In the genomic region with DNA sequence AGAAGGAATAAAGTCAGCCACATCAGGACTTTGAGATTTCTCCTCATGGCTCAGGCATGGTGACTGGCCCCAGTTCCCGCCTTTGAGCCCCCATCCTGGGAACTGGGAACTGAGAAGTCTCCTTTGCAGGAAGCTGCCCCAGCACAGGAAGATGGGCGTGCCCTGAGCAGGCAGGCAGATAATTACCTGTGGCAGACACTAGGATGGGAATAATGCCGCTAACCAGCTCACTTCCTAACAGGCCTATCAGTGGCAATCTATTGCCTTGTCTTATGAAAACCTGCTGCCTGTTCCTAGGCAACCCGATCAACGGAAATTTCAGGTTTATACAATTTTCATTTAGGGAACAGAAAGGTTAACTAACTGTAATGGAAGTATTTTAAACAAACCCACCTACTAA, we compare ENCODE assay signal across 21 mouse cellular contexts.
A peak's percentile ranks its signal among the peaks of the same experiment; 100 is the strongest.
DNase-seq lines count a peak whose midpoint lies in the region; ATAC-seq and TF ChIP-seq lines count a peak whose summit lies in the region.
"Had no signal": no experiment of that assay in that cellular context is flagged by ENCODE, and none has a peak within 500 bp of the region (broad histone marks: within the 10 kb centered on the region; RNA-seq: fewer than 3 reads in every experiment).

No protein-coding gene starts in this region.

- DNase-seq in gastrocnemius, adult 2 months, result no peak
- no peak for DNase-seq in gastrocnemius, postnatal 4 days (ENCODE audit: low spot score in 2 of 2)
- DNase-seq in midbrain, embryonic 10.5 days (ENCODE audit: low spot score), result no peak
- DNase-seq in midbrain, postnatal 0 days (ENCODE audit: low spot score), result no peak
- peak; percentile 53 for DNase-seq in retina, postnatal 1 day
- DNase-seq in cerebellum, adult 9-11 months, result no peak
- no peak for DNase-seq in gastrocnemius, adult 18-20 months (ENCODE audit: low spot score)
- DNase-seq: adrenal gland, postnatal 25 days; B cell, adult 2 months; cerebellum, adult 8-10 months; gastrocnemius, postnatal 10 days; kidney, adult 2 months; kidney, postnatal 36 days; liver; liver, postnatal 0 days; lung, postnatal 14 days; spleen, adult 18-20 months had no signal

- no peaks in the 10 kb centered on the region for H3K9me3 ChIP-seq in midbrain, embryonic 10.5 days (replicated peaks)
- no peaks in the 10 kb centered on the region for H3K9me3 ChIP-seq in midbrain, postnatal 0 days (ENCODE audit: low read length)
- no peaks in the 10 kb centered on the region for H3K9me3 ChIP-seq in intestine, embryonic 16.5 days (ENCODE audit: control insufficient read depth, low read length)
- H3K9me3 ChIP-seq: embryonic facial prominence, embryonic 15.5 days; forebrain, embryonic 10.5 days had no signal

- no peak for ATAC-seq in midbrain, postnatal 0 days (ENCODE audit: low FRiP score)
- ATAC-seq in intestine, embryonic 16.5 days, result no peak
- ATAC-seq: liver, postnatal 0 days; Patski had no signal

- H3K9ac ChIP-seq in midbrain, postnatal 0 days (replicated peaks; ENCODE audit: low read length, poor library complexity, severe bottlenecking), result no peak overlapping the region
- H3K9ac ChIP-seq in intestine, embryonic 16.5 days (ENCODE audit: low read depth, low read length), result 0 out of 2 replicates have a peak overlapping the region, but pooled peaks have one; percentile 31
- H3K9ac ChIP-seq: embryonic facial prominence, embryonic 15.5 days; liver, postnatal 0 days had no signal

- H3K27ac ChIP-seq in gastrocnemius, adult 2 months, result peak overlapping the region; percentile 50; the same call in 1 of the 2 replicates
- peak overlapping the region; percentile 72 for H3K27ac ChIP-seq in midbrain, embryonic 10.5 days (replicated peaks)
- no peak overlapping the region for H3K27ac ChIP-seq in midbrain, postnatal 0 days (ENCODE audit: low read depth, low read length)
- H3K27ac ChIP-seq in intestine, embryonic 16.5 days (ENCODE audit: low read length), result no peak overlapping the region
- H3K27ac ChIP-seq: embryonic facial prominence, embryonic 15.5 days had no signal

- TF ChIP-seq CTCF in gastrocnemius, adult 2 months (IDR thresholded peaks at IDR 0.05), result no peak
- no peak for TF ChIP-seq CTCF in midbrain, postnatal 0 days (IDR thresholded peaks at IDR 0.05)

- H3K27me3 ChIP-seq in midbrain, embryonic 10.5 days (ENCODE audit: low read depth, poor library complexity, severe bottlenecking), result peaks cover 10% of the 10 kb centered on the region
- H3K27me3 ChIP-seq in midbrain, postnatal 0 days (ENCODE audit: insufficient read depth, low read length), result no peaks in the 10 kb centered on the region
- H3K27me3 ChIP-seq in intestine, embryonic 16.5 days (replicated peaks; ENCODE audit: control insufficient read depth, insufficient read depth, low read length), result no peaks in the 10 kb centered on the region
- H3K27me3 ChIP-seq: embryonic facial prominence, embryonic 15.5 days; Patski had no signal

- H3K4me2 ChIP-seq in midbrain, postnatal 0 days (ENCODE audit: low read depth, low read length, poor library complexity, severe bottlenecking), result no peak overlapping the region
- no peak overlapping the region for H3K4me2 ChIP-seq in intestine, embryonic 16.5 days (ENCODE audit: low read depth, low read length)
- H3K4me2 ChIP-seq: embryonic facial prominence, embryonic 15.5 days had no signal

- 80% methylated on average over 5 of the region's 5 CpGs for WGBS in midbrain, embryonic 10.5 days
- WGBS in midbrain, postnatal 0 days, result 63% methylated on average over 5 of the region's 5 CpGs
- WGBS in intestine, embryonic 16.5 days, result 60% methylated on average over 5 of the region's 5 CpGs

- intact Hi-C loops in gastrocnemius, adult 2 months (cut with DNase I), result no loop called here

- peaks cover 75% of the 10 kb centered on the region for H3K4me1 ChIP-seq in midbrain, embryonic 10.5 days
- H3K4me1 ChIP-seq in midbrain, postnatal 0 days (ENCODE audit: insufficient read depth, low read length), result peaks cover 15% of the 10 kb centered on the region
- peaks cover 54% of the 10 kb centered on the region for H3K4me1 ChIP-seq in intestine, embryonic 16.5 days (ENCODE audit: control insufficient read depth, insufficient read depth, low read length)

- peaks cover 64% of the 10 kb centered on the region for H3K36me3 ChIP-seq in midbrain, embryonic 10.5 days
- H3K36me3 ChIP-seq in midbrain, postnatal 0 days (ENCODE audit: insufficient read depth, low read length), result no peaks in the 10 kb centered on the region
- H3K36me3 ChIP-seq in intestine, embryonic 16.5 days (ENCODE audit: control insufficient read depth, insufficient read depth, low read length), result no peaks in the 10 kb centered on the region
- H3K36me3 ChIP-seq: embryonic facial prominence, embryonic 15.5 days had no signal

- no peak overlapping the region for H3K4me3 ChIP-seq in gastrocnemius, adult 2 months
- no peak overlapping the region for H3K4me3 ChIP-seq in midbrain, embryonic 10.5 days
- H3K4me3 ChIP-seq in midbrain, postnatal 0 days (ENCODE audit: low read depth, low read length), result no peak overlapping the region
- no peak overlapping the region for H3K4me3 ChIP-seq in intestine, embryonic 16.5 days (ENCODE audit: low read length)
- H3K4me3 ChIP-seq: embryonic facial prominence, embryonic 15.5 days; forebrain, embryonic 10.5 days had no signal

Comparison
In these comparisons a context has a peak if more than half of its experiments do, and no peak if none do; other contexts are left out.
1. H3K27ac ChIP-seq: peak in gastrocnemius, adult 2 months (single experiment) and midbrain, embryonic 10.5 days (single experiment); none in midbrain, postnatal 0 days (single experiment) and intestine, embryonic 16.5 days (single experiment).